Mouse (Mus musculus): ENCODE measurements around the gene Inka1.

GRCm38 (mm10) chr9:108003531-108003890 lies 17.8 kb upstream of the Inka1 start:
- TF ChIP-seq CTCF (IDR thresholded peaks at IDR 0.05; ENCODE audit: low read depth, low read length) (no peak), POLR2A (IDR thresholded peaks at IDR 0.05; ENCODE audit: borderline replicate concordance, low read depth, low read length) (no peak)
